Mouse (Mus musculus) mature B cell (primary cell): ENCODE results near the gene Synpr.

ENCODE experiments used
- in situ Hi-C: fragments of 300-500 bp; cut with MboI; formaldehyde crosslinking; loops from 2 replicates; pipeline ENCODE4 v1.14.3; 2019

The Synpr gene

GRCm38 (mm10) chr14:13551209-13551608 is 266.6 kb downstream of the Synpr start:
- in situ Hi-C loops: no loop called here

DNA sequence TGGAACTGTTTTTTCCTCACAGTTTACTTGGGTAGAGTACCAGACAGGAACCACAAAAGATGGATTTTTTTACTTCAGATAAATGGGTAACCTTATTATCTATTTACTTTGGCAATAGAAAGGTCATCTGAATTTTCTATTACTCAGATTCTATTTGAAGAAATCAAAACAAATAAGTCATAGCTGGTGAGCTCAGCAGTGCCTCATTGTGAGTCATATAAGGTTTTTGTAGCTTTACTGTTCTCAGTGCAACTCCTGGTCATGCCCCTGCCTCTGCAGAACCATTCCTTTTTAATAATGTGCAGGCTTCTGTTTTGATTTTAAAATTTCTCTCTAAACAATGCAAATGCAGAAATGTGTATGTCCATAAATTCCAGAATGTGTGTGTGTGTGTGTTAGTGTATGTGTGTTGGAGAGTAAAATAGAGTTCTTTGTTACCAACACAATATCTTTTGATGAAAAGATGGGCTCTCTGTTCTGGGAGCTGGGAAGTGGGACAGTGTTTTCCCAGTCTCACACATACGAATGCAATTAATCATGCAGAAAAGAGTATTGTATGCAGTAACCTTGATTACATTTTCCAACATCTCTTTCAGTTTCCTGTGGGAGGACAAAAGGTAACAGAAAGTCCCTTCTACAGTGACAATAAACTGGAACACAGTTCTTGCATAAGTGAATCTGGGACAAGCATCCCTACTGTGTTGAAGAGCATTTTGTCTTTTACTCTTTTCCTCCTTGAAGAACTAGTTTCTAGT is 269.2 kb downstream of the Synpr start:
- in situ Hi-C loops: no loop called here

DNA sequence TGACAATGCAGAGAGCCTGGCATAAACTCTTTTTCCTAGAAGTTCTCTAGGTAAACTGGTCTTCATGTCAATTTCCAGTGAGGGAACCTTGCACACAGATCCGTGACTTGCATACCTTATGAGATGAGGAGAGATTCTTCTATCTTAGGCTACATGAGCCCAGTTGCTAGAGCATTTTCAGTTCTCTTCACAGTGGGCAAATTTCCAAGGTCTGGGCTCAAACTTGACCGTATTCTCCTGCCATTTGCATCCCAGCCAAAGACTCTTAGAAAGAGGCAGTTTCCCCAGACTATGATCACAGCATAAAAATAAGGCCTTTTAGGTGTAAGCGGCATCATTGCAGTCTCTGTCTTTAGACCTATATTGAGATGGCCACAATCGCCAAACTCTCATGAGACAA is 270.1 kb downstream of the Synpr start:
- in situ Hi-C loops: no loop called here

DNA sequence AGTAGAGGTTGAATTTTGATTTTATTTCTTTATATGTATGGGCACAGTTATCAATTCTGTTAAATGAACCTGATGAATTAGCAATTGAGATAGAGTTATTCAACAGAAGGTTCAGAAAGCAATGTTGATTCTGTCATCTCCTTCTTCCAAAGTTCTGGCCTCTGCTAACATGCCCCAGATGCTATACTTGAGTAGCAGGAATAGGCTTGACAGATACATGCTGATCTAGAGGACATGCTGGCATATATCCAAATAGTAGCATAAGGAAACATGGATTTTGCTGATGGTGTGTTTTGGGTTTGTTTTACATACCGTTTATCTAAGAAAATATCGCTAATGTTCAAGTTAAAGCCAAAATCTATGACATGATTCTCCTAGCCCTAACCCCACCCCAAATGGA is 273.5 kb downstream of the Synpr start:
- in situ Hi-C loops: no loop called here

DNA sequence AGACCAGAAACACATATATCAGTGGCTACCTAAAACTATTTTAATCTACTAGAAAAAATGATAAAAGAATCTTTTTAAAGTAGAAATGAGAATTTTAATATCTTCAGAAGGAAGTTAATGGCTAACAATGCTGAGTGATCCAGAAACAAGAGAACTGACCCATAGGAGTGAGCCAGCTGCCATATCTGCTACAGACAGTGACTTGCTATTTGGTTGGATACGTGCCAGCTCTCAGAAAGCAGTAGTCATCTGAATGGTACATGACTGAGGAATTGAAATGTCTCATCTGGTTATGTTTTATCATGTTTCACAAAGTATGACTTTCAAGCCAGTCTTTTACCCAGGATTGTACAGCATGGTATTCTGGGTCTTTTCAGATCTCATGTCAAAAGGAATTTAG is 282.7 kb downstream of the Synpr start:
- in situ Hi-C loops: no loop called here

DNA sequence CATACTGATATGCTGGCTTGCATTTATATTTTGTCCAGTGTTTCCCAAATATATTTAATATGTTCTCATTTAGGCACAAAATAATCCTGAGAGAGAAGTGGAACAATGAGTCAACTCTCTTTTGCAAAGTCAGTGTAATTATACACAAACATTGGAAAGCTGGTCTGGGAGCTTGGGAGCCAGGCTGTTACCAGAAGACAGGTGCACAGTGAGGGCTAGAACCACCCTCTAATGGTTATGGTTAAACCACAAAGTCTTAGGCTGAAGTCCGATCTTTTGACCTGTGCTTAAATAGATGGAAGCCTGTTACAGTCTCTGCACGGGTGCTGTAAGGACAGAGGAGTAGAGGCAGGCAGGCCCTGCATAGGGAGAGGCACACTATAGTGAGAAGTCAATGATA is 283.4 kb downstream of the Synpr start:
- in situ Hi-C loops: no loop called here

GRCm38 (mm10) chr14:13571941-13572340 is 287.4 kb downstream of the Synpr start:
- in situ Hi-C loops: no loop called here

GRCm38 (mm10) chr14:13572530-13572929 is 287.9 kb downstream of the Synpr start:
- in situ Hi-C loops: no loop called here

- in situ Hi-C loops: no loop called here
Measured at GRCm38 (mm10) chr14:13578101-13578500, 293.5 kb downstream of the Synpr start.

DNA sequence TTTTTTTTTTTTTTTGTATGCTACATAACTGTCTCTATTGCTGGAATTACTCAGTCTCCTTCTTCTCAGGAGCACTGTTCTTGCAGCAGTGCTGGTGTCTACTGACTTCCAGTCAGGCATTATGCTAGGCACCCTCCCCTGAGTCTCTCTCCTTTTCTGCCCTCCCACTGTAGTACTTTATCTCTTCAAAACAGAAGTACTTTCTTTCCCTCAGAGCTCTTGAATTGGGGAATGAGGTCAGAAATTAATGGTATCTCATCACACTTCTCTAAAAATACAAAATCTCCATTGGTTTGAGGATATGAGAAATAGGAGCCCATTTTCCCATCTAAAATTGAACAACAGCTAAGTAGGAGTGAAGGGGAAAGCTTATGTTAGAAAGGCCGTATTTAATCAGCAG is 294.2 kb downstream of the Synpr start:
- in situ Hi-C loops: no loop called here

GRCm38 (mm10) chr14:13593321-13593940 is 308.9 kb downstream of the Synpr start:
- in situ Hi-C loops: no loop called here

GRCm38 (mm10) chr14:13596251-13596650 is 311.7 kb downstream of the Synpr start:
- in situ Hi-C loops: no loop called here

DNA sequence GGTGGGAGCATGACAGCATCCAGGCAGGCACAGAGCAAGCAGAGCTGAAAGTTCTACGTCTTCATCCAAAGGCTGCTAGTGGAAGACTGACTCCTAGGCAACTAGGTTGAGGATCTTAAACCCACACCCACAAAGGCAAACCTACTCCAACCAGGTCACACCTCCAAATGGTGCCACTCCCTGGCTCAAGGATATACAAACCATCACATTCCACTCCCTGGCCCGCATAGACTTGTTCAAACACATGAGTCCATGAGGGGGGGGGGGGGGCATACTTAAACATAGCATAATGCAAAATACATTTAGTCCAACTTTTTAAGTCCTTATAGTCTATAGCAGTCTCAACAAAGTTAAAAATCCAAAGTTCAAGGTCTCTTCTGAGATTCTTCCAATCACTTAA is 312.6 kb downstream of the Synpr start:
- in situ Hi-C loops: no loop called here

- in situ Hi-C loops: no loop called here
Measured at GRCm38 (mm10) chr14:13620531-13620930, 336.0 kb downstream of the Synpr start.

DNA sequence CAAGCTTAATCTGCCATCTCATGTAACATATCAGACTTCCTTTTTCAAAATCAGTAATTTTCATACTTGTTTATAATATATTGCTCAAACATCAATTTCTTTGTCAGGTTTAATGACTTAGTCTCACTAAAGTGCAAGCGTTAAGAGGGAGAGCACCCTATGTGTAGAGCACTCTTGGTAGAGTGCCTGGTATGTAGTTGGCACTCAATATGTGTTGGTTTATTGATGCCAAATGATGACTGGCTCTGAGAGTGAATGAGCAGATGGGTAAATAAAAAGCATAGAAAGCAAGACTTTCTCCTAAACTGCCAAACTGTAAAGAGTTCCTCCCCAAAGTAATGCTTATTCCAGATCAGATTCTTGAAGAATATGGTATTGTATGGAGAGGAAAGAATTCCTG is 365.3 kb downstream of the Synpr start:
- in situ Hi-C loops: no loop called here

- in situ Hi-C loops: no loop called here
Measured at GRCm38 (mm10) chr14:13651039-13651438, 366.5 kb downstream of the Synpr start.

GRCm38 (mm10) chr14:13651541-13652298 is 367.1 kb downstream of the Synpr start:
- in situ Hi-C loops: no loop called here
